In the genomic region with DNA sequence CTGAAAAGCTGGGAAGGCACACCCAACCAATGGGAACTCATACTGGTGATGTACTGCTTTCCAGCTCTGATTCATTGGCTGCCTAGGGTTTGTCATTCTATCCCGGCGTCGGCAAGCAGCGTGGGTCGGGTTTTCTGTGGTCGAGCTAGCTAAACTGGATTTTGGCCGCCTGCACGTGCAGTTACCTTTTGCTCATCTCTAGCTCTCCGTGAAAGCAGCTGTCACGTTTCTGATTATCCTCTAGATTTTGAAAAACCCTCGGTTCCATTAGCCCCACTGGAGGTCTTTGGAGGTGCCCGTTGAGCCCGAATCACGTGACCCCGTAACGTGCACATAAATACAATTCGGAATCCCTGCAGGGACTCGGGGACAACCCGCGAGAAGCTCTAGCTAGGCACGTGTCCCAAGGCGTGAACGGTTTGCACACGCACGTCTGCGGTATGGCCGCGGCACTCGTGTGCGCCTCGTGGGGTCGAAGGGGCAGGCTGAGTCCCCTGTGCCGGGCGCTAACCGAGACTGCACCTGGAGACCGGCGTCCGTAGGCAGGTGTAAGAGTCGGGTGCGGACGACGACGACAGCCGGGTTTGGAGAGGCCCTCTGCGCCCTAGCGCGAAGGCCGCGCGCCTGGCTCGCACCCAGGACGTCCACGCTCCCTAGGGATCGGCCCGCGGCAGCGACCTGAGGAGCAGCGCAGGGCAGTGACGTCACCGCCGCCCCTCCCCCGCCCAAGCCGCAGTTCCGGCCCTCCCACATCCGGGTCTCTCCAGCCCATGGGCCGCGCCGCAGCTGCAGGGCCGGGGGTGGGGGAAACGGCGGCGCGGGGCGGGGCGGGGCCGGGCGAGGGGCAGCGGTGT, we compare ENCODE assay signal across 8 mouse cellular contexts. TPM values are rescaled to one million over a fixed set of nuclear protein-coding genes. Genes with fewer than 3 reads are reported as not detected.
DNase-seq lines count a peak whose midpoint lies in the region; ATAC-seq and TF ChIP-seq lines count a peak whose summit lies in the region.

No protein-coding gene starts in this region.

- H3K9me3 ChIP-seq in G1E (replicated peaks) = no peaks in the 10 kb centered on the region
- H3K9me3 ChIP-seq in forebrain, embryonic 14.5 days (replicated peaks; ENCODE audit: control insufficient read depth, low read length) = no peaks in the 10 kb centered on the region

- TF ChIP-seq CTCF in G1E (IDR thresholded peaks at IDR 0.05; ENCODE audit: low read depth, low read length) = no peak
- no peak for TF ChIP-seq CTCF in lung, adult 2 months (IDR thresholded peaks at IDR 0.05; ENCODE audit: insufficient read depth, low read length)

- under 1% methylated on average over 78 of the region's 78 CpGs for WGBS in forebrain, embryonic 14.5 days
- WGBS in lung, adult 2 months = under 1% methylated on average over 77 of the region's 78 CpGs

- intact Hi-C loops in heart, postnatal 25 days (cut with DNase I) = loop anchor here (5.0 to 10.0 kb wide), 3 partner anchors 82 to 676 kb away; a partner anchor contains a TSS

- TF ChIP-seq POLR2A in lung, adult 2 months (IDR thresholded peaks at IDR 0.05; ENCODE audit: borderline replicate concordance, extremely low read depth, low read depth, low read length) = peak; percentile 70; the same call in 1 of the 2 replicates

- peak; percentile 78 for ATAC-seq in G1E (ENCODE audit: extremely low read depth, insufficient number of reproducible peaks, low FRiP score, poor library complexity, severe bottlenecking)
- ATAC-seq in forebrain, embryonic 14.5 days = peak; percentile 94
- ATAC-seq in neutrophil, adult 5-6 weeks (ENCODE audit: extremely low read depth, insufficient number of reproducible peaks, low FRiP score, poor library complexity, severe bottlenecking) = peak; percentile 84

- peak overlapping the region; percentile 97 for H3K27ac ChIP-seq in forebrain, embryonic 14.5 days (ENCODE audit: low read depth, low read length)

- H3K4me1 ChIP-seq in G1E (ENCODE audit: insufficient read depth, low read depth, low read length) = peaks cover 46% of the 10 kb centered on the region
- peaks cover 12% of the 10 kb centered on the region for H3K4me1 ChIP-seq in forebrain, embryonic 14.5 days (ENCODE audit: control insufficient read depth, insufficient read depth, low read length)
- H3K4me1 ChIP-seq in lung, adult 2 months (ENCODE audit: control insufficient read depth, insufficient read depth, low read length) = peaks cover 2% of the 10 kb centered on the region

- peaks cover 10% of the 10 kb centered on the region for H3K36me3 ChIP-seq in G1E (replicated peaks)
- H3K36me3 ChIP-seq in forebrain, embryonic 14.5 days (ENCODE audit: control insufficient read depth, insufficient read depth, low read length) = no peaks in the 10 kb centered on the region

- H3K27me3 ChIP-seq in G1E (ENCODE audit: insufficient read depth, low read length) = no peaks in the 10 kb centered on the region
- no peaks in the 10 kb centered on the region for H3K27me3 ChIP-seq in forebrain, embryonic 14.5 days (replicated peaks; ENCODE audit: control insufficient read depth, insufficient read depth, low read length)

- H3K9ac ChIP-seq in forebrain, embryonic 14.5 days (ENCODE audit: low read length) = peak overlapping the region; percentile 97

- peak overlapping the region; percentile 56 for H3K4me2 ChIP-seq in forebrain, embryonic 14.5 days (ENCODE audit: low read length)

- H3K4me3 ChIP-seq in G1E (ENCODE audit: low read depth, low read length) = peak overlapping the region; percentile 75
- peak overlapping the region; percentile 87 for H3K4me3 ChIP-seq in forebrain, embryonic 14.5 days (ENCODE audit: low read depth, low read length)
- H3K4me3 ChIP-seq in lung, adult 2 months (replicated peaks; ENCODE audit: extremely low read depth, low read depth, low read length) = peak overlapping the region; percentile 68

- peak; percentile 98 for DNase-seq in G1E (ENCODE audit: low spot score)
- peak; percentile 94 for DNase-seq in cerebellum, adult 11 months
- peak; percentile 96 for DNase-seq in forebrain, embryonic 14.5 days (ENCODE audit: low spot score)
- peak; percentile 86 for DNase-seq in heart, postnatal 25 days (ENCODE audit: low spot score)
- DNase-seq in layer of hippocampus, adult 18-20 months (ENCODE audit: low spot score in 2 of 2) = peak; percentile 88 to 95
- peak; percentile 89 for DNase-seq in lung, adult 2 months
- peak; percentile 94 for DNase-seq in thymus, postnatal 0 days (ENCODE audit: low spot score)

RNA-seq across cellular contexts. Expression of a gene that starts 3.3 kb away (rescaled TPM):
- total RNA-seq in G1E (2014; fragmentation: Nextera tagmentation) (72.7 and 75.8 TPM in 2 replicates), G1E (2017) (138 and 154 TPM in 2 replicates)
- 15.7 and 20.9 TPM in 2 replicates for polyA plus RNA-seq in G1E (2012)
- 45.8 and 53.0 TPM in 2 replicates for polyA plus RNA-seq in forebrain, embryonic 14.5 days (2014; fragmentation: Nextera tagmentation; extraction: Ambion mirVana)
- total RNA-seq in heart, postnatal 25 days (2021) = 100 to 1,000 TPM; 217 to 223 TPM
- 100 to 1,000 TPM; 253 to 266 TPM for total RNA-seq in layer of hippocampus, adult 18-20 months (2021)
- 32.0 and 54.9 TPM in 2 replicates for polyA plus RNA-seq in lung, adult 2 months (2012; rRNA removed)
- total RNA-seq in neutrophil, adult 5-6 weeks (2017) = 148 and 157 TPM in 2 replicates
- polyA plus RNA-seq in thymus, postnatal 0 days (2015; fragmentation: Nextera tagmentation; extraction: Ambion mirVana) = 43.6 and 50.2 TPM in 2 replicates

Comparison
In these comparisons a context has a peak if more than half of its experiments do, and no peak if none do; other contexts are left out.
1. Peak in every context shown above with its lines: DNase-seq, ATAC-seq, H3K4me3 ChIP-seq and H3K27ac ChIP-seq.